Comparison of ENCODE assay signal across 14 mouse cellular contexts in genomic region chr8:125277071-125277682, GRCm38 (mm10).
DNase-seq lines count a peak whose midpoint lies in the region; ATAC-seq and TF ChIP-seq lines count a peak whose summit lies in the region.
"Had no signal": no experiment of that assay in that cellular context is flagged by ENCODE, and none has a peak within 500 bp of the region (broad histone marks: within the 10 kb centered on the region; RNA-seq: fewer than 3 reads in every experiment).

No protein-coding gene starts in this region.

- H3K9ac ChIP-seq in forebrain, embryonic 13.5 days: no peak overlapping the region
- no peak overlapping the region; the same call in 1 of the 2 replicates for H3K9ac ChIP-seq in neural tube, embryonic 15.5 days (replicated peaks)
- H3K9ac ChIP-seq in midbrain, embryonic 13.5 days (replicated peaks): peak overlapping the region; percentile 36; the same call in 1 of the 2 replicates
- H3K9ac ChIP-seq: liver, embryonic 14.5 days had no signal

- DNase-seq in forebrain, embryonic 10.5 days (ENCODE audit: extremely low spot score, low spot score): peak; percentile 60
- peak; percentile 62 for DNase-seq in neural tube, embryonic 10.5 days (ENCODE audit: extremely low spot score, low spot score)
- no peak for DNase-seq in gastrocnemius, adult 2 months
- no peak for DNase-seq in adrenal gland, adult 18-20 months (ENCODE audit: low spot score in 2 of 2)
- DNase-seq in cerebellum, adult 11-12 months: no peak
- DNase-seq: adrenal gland, postnatal 36 days; kidney, adult 9 months; lung, postnatal 10 days; thymus, postnatal 25 days had no signal

- 3% methylated on average over 11 of the region's 11 CpGs for WGBS in forebrain, embryonic 10.5 days
- 6% methylated on average over 11 of the region's 11 CpGs for WGBS in forebrain, embryonic 13.5 days
- WGBS in neural tube, embryonic 15.5 days: 10% methylated on average over 11 of the region's 11 CpGs
- WGBS in midbrain, embryonic 13.5 days: 3% methylated on average over 11 of the region's 11 CpGs

- H3K9me3 ChIP-seq in forebrain, embryonic 10.5 days: peaks cover 9% of the 10 kb centered on the region; the same call in 1 of the 2 replicates
- H3K9me3 ChIP-seq in forebrain, embryonic 13.5 days (replicated peaks): 0 out of 2 replicates have a peak, but pooled peaks cover 4% of the 10 kb centered on the region
- no peaks in the 10 kb centered on the region for H3K9me3 ChIP-seq in neural tube, embryonic 15.5 days (replicated peaks)
- H3K9me3 ChIP-seq in midbrain, embryonic 13.5 days: 0 out of 2 replicates have a peak, but pooled peaks cover 4% of the 10 kb centered on the region

- H3K27ac ChIP-seq in forebrain, embryonic 10.5 days: peak overlapping the region; percentile 59; the same call in 1 of the 2 replicates
- H3K27ac ChIP-seq in forebrain, embryonic 13.5 days: no peak overlapping the region
- no peak overlapping the region for H3K27ac ChIP-seq in neural tube, embryonic 15.5 days (replicated peaks)
- H3K27ac ChIP-seq in midbrain, embryonic 13.5 days: peak overlapping the region; percentile 56
- H3K27ac ChIP-seq in gastrocnemius, adult 2 months: no peak overlapping the region
- H3K27ac ChIP-seq: liver, embryonic 14.5 days; stomach, postnatal 0 days had no signal

- no peak overlapping the region for H3K4me3 ChIP-seq in forebrain, embryonic 10.5 days
- no peak overlapping the region for H3K4me3 ChIP-seq in forebrain, embryonic 13.5 days
- H3K4me3 ChIP-seq in neural tube, embryonic 15.5 days (replicated peaks): no peak overlapping the region
- H3K4me3 ChIP-seq in midbrain, embryonic 13.5 days (replicated peaks): no peak overlapping the region
- no peak overlapping the region for H3K4me3 ChIP-seq in gastrocnemius, adult 2 months

- no peaks in the 10 kb centered on the region for H3K36me3 ChIP-seq in forebrain, embryonic 10.5 days (replicated peaks)
- no peaks in the 10 kb centered on the region for H3K36me3 ChIP-seq in forebrain, embryonic 13.5 days (ENCODE audit: poor library complexity, severe bottlenecking)
- H3K36me3 ChIP-seq in neural tube, embryonic 15.5 days: no peaks in the 10 kb centered on the region
- no peaks in the 10 kb centered on the region for H3K36me3 ChIP-seq in midbrain, embryonic 13.5 days

- no peak for ATAC-seq in forebrain, embryonic 13.5 days
- ATAC-seq in neural tube, embryonic 15.5 days (ENCODE audit: low FRiP score): no peak
- ATAC-seq in midbrain, embryonic 13.5 days: peak; percentile 88

- no peak for TF ChIP-seq CTCF in gastrocnemius, adult 2 months (IDR thresholded peaks at IDR 0.05)

- intact Hi-C loops in gastrocnemius, adult 2 months (cut with DNase I): no loop called here

- peaks cover 38% of the 10 kb centered on the region for H3K27me3 ChIP-seq in forebrain, embryonic 10.5 days (ENCODE audit: poor library complexity, severe bottlenecking)
- H3K27me3 ChIP-seq in forebrain, embryonic 13.5 days: no peaks in the 10 kb centered on the region
- no peaks in the 10 kb centered on the region for H3K27me3 ChIP-seq in neural tube, embryonic 15.5 days (replicated peaks)
- H3K27me3 ChIP-seq in midbrain, embryonic 13.5 days: peaks cover 13% of the 10 kb centered on the region

- H3K4me1 ChIP-seq in forebrain, embryonic 10.5 days: peaks cover 49% of the 10 kb centered on the region
- peaks cover 29% of the 10 kb centered on the region for H3K4me1 ChIP-seq in forebrain, embryonic 13.5 days
- peaks cover 10% of the 10 kb centered on the region for H3K4me1 ChIP-seq in neural tube, embryonic 15.5 days
- H3K4me1 ChIP-seq in midbrain, embryonic 13.5 days (replicated peaks): peaks cover 33% of the 10 kb centered on the region

- H3K4me2 ChIP-seq in forebrain, embryonic 13.5 days: no peak overlapping the region
- no peak overlapping the region for H3K4me2 ChIP-seq in neural tube, embryonic 15.5 days
- peak overlapping the region; percentile 21 for H3K4me2 ChIP-seq in midbrain, embryonic 13.5 days (replicated peaks)

Comparison
In these comparisons a context has a peak if more than half of its experiments do, and no peak if none do; other contexts are left out.
1. H3K27ac ChIP-seq: peak in forebrain, embryonic 10.5 days (single experiment) and midbrain, embryonic 13.5 days (single experiment); none in forebrain, embryonic 13.5 days (single experiment), neural tube, embryonic 15.5 days (single experiment) and gastrocnemius, adult 2 months (single experiment).
2. DNase-seq: peak in forebrain, embryonic 10.5 days (single experiment) and neural tube, embryonic 10.5 days (single experiment); none in gastrocnemius, adult 2 months (single experiment), adrenal gland, adult 18-20 months (0 of 2) and cerebellum, adult 11-12 months (single experiment).